Mouse (Mus musculus) forebrain, embryonic 13.5 days (tissue): ENCODE results near the gene Ndrg2. TPM values are rescaled to one million over a fixed set of nuclear protein-coding genes. Genes with fewer than 3 reads are reported as not detected.
"Not testable (repeated sequence)": the region's sequence is repeated elsewhere in the genome, so short reads cannot be mapped to it uniquely, and the experiment has no call there.

ENCODE experiments used
- ATAC-seq: fragments of 200-750 bp; cut with Nextera tagmentation; 2 replicates; pipeline ENCODE4 v1.8.0; 2017
- H3K27ac ChIP-seq: fragments of 300-500 bp; sonication (generic); 2 replicates; pipeline ENCODE4 v1.5.1; 2015; ENCODE audit warnings: inconsistent platforms, mild to moderate bottlenecking, moderate library complexity
- H3K27me3 ChIP-seq: fragments of 300-500 bp; sonication (generic); 2 replicates; pipeline ENCODE4 v1.6.1; 2015; ENCODE audit warnings: mild to moderate bottlenecking, inconsistent platforms
- H3K36me3 ChIP-seq: fragments of 300-500 bp; sonication (generic); 2 replicates; pipeline ENCODE4 v1.6.1; 2015; ENCODE audit warnings: mild to moderate bottlenecking, inconsistent platforms; ENCODE audit not compliant: poor library complexity, severe bottlenecking
- H3K4me1 ChIP-seq: fragments of 300-500 bp; sonication (generic); 2 replicates; pipeline ENCODE4 v1.6.1; 2015; ENCODE audit warnings: inconsistent platforms
- H3K4me2 ChIP-seq: fragments of 300-500 bp; sonication (generic); 2 replicates; pipeline ENCODE4 v1.6.1; 2015; ENCODE audit warnings: inconsistent platforms, mild to moderate bottlenecking, moderate library complexity
- H3K4me3 ChIP-seq: fragments of 300-500 bp; sonication (generic); 2 replicates; pipeline ENCODE4 v1.5.1; 2015; ENCODE audit warnings: mild to moderate bottlenecking, inconsistent platforms
- H3K9ac ChIP-seq: fragments of 300-500 bp; sonication (generic); 2 replicates; pipeline ENCODE4 v1.6.1; 2015; ENCODE audit warnings: mild to moderate bottlenecking, inconsistent platforms
- H3K9me3 ChIP-seq: fragments of 300-500 bp; sonication (generic); replicated peaks from 2 replicates; pipeline ENCODE4 v1.6.1; 2016; ENCODE audit warnings: inconsistent platforms
- WGBS: fragments of 180-500 bp; shearing (Covaris S2); methylation state at CpG from one replicate; pipeline ENCODE4 v1.1.7; 2015; 5-methylcytosine and 5-hydroxymethylcytosine counted together
- polyA plus RNA-seq: library from polyadenylated mRNA; unstranded; fragments of >200 nt; fragmentation: Nextera tagmentation; extraction: Ambion mirVana; gene quantifications from 2 replicates; pipeline ENCODE4 v1.2.1, GENCODE M21; 2015

The Ndrg2 gene
- polyA plus RNA-seq, 1 experiment from 2014 or later = 99.0 TPM

DNA sequence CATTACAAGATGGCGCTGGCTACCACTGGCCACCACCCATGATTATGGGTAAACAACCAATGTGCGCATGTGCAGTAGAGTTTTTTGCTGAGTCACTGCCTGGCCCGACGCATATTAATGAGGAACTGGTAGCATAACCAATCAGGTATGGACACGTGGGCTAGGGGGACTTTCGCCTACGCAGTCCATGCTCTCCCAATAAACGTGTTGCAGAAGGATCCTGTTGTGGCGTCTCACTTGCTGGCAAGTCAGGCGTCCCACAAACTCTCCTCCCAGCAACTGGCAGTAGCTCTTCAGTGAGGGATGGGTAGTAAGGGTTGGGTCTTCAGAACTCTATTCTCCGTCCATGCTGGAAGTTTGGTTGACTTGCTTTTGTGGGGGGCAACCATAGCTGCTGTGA lies 13.0 kb upstream of the Ndrg2 start:
- H3K9ac ChIP-seq, H3K4me3 ChIP-seq, H3K36me3 ChIP-seq, H3K4me2 ChIP-seq, ATAC-seq, H3K27me3 ChIP-seq, H3K27ac ChIP-seq, H3K9me3 ChIP-seq: not testable (repeated sequence)
- H3K4me1 ChIP-seq = peaks cover 11% of the 10 kb centered on the region
- 92% methylated on average over 11 of the region's 11 CpGs for WGBS

- 81% methylated on average over 4 of the region's 4 CpGs for WGBS
- no peak overlapping the region for H3K9ac ChIP-seq
- no peak overlapping the region for H3K4me2 ChIP-seq
- no peaks in the 10 kb centered on the region for H3K9me3 ChIP-seq
- ATAC-seq = no peak
- no peak overlapping the region for H3K27ac ChIP-seq
- peaks cover 9% of the 10 kb centered on the region for H3K4me1 ChIP-seq
- no peak overlapping the region for H3K4me3 ChIP-seq
- H3K36me3 ChIP-seq = no peaks in the 10 kb centered on the region
- H3K27me3 ChIP-seq = no peaks in the 10 kb centered on the region
These were observed 9.5 kb upstream of the Ndrg2 start for GRCm38 (mm10) chr14:51923492-51923891.

DNA sequence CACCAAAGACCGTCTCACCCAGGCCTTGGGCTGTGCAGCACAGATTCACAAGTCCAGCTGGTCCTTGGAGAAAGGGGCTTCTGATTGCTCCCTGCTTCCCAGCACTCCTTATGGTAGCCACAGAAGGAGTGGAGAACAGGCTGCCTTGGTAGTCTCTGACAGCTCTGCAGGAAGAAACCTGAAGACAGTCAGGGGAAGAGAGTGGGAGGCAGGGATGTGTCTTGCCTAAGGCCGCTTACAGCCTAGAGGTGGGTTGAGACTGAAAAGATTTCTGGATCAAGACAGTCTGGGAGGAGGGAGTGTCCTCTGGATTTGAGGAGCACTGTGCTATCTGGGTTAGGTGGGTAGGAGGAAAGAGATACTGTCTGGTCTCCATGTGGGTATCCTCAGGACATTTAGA lies 9.0 kb upstream of the Ndrg2 start:
- WGBS = 90% methylated on average over 2 of the region's 2 CpGs
- H3K4me3 ChIP-seq = no peak overlapping the region

GRCm38 (mm10) chr14:51922571-51922865 lies 8.6 kb upstream of the Ndrg2 start, which contains the start of gene Rnase13:
Gene Rnase13 (minus strand): TSS chr14:51922773.
- Histone ChIP-seq H3K4me3 (no peak within 1 kb of the TSS), H3K9ac (no peak within 1 kb of the TSS), H3K4me2 (no peak within 1 kb of the TSS), H3K27ac (no peak within 1 kb of the TSS), H3K27me3 (no peaks in the 10 kb centered on the region), H3K9me3 (no peaks in the 10 kb centered on the region), H3K4me1 (peaks cover 9% of the 10 kb centered on the region), H3K36me3 (no peaks in the 10 kb centered on the region)
- ATAC-seq = no peak
- WGBS = 79% methylated on average over 7 of the region's 7 CpGs

More for the DNA sequence above, 9.0 kb upstream of the Ndrg2 start:
- no peak overlapping the region for H3K4me2 ChIP-seq
- no peak overlapping the region for H3K27ac ChIP-seq
- H3K36me3 ChIP-seq = no peaks in the 10 kb centered on the region
- H3K9me3 ChIP-seq = no peaks in the 10 kb centered on the region
- H3K9ac ChIP-seq = no peak overlapping the region
- H3K27me3 ChIP-seq = no peaks in the 10 kb centered on the region
- ATAC-seq = no peak
- peaks cover 9% of the 10 kb centered on the region for H3K4me1 ChIP-seq

DNA sequence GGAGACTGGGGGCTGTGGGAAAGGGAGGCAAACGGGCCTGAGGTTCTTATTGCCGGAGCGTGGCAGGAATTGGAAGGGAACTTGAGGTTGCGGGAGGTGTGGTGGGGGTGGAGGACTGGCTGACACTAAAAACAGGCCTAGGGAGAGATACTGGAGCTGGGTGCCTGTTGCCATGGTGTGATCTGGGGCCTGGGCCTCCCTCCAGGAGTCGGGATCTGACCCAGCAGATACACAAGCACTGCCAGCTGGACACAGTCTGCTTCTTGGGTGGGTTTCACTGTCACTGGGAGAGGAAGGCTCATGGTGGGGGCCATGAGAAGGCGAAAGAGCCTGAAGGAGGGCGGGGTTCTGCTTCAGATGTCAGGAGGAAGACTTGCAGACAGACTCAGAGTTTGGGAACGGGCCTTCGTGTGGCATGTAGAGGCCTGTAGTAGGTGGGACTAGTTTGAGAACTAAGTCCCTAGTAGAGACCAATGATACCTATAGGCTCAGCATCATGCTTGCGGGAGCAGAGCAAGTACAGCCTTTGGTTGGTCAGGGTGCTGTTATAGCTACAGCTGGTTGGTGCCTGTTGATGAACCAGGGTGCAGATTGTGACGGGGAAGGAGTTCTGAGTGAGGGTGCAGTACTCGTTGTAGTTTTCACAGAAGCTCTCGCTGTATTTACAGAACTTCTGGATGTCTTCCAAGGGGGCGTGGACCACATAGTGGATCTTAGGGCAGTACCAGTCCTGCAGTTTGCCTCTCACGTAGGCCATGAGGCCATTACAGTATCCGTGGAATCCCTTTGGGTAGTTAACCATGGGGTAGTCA lies 8.0 kb upstream of the Ndrg2 start:
- Histone ChIP-seq H3K4me1 (peaks cover 9% of the 10 kb centered on the region), H3K4me3 (no peak overlapping the region), H3K4me2 (no peak overlapping the region), H3K36me3 (no peaks in the 10 kb centered on the region), H3K9me3 (no peaks in the 10 kb centered on the region), H3K9ac (no peak overlapping the region), H3K27me3 (no peaks in the 10 kb centered on the region), H3K27ac (no peak overlapping the region)
- ATAC-seq = peak; percentile 50; the same call in 1 of the 2 replicates
- WGBS = 82% methylated on average over 16 of the region's 16 CpGs

DNA sequence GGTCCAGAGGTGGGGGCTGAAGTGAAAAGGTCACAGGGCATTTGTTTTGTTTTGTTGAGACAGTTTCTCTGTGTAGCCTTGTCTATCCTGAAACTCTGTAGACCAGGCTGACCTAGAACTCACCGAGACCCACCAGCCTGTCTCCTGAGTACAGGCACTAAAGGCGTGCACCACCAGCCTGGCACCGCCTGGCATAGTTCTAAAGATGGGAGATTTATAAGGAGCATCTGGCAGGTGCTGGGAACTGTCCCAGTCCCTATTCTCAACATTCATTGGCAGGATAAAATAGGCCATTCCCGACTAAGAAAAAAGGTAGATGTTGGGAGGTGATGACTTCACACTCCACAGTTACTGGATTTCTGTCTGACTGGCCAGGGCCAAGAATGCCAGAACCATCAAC lies 5.0 kb upstream of the Ndrg2 start:
- Histone ChIP-seq H3K9me3 (no peaks in the 10 kb centered on the region), H3K4me2 (no peak overlapping the region), H3K9ac (no peak overlapping the region), H3K27ac (no peak overlapping the region), H3K4me1 (peaks cover 18% of the 10 kb centered on the region), H3K36me3 (no peaks in the 10 kb centered on the region), H3K27me3 (no peaks in the 10 kb centered on the region), H3K4me3 (no peak overlapping the region)
- ATAC-seq = no peak
- 90% methylated on average over 4 of the region's 4 CpGs for WGBS

DNA sequence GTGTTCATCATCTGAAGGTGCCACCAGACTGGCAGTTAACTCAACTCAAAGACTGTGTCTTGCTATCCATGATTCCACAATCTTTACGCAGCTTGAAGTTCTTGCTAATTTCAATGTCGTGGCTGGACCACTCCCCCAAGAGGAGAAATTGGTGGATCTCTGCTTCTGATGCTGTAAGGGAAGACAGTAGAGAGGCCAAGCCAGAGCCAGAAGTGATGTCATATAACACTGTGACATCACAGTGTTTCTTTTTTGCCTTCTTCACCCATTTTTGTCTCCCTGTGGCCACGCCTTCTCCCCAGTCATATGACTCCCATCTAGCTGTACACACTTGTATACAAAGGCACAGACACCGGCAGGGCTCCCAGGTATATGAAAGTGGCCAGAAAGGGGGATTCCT lies 4.2 kb upstream of the Ndrg2 start, which contains the start of gene Tppp2:
Gene Tppp2 (plus strand): TSS at position 301 of the 400 bp plus-strand sequence.
- 96% methylated on average over 4 of the region's 4 CpGs for WGBS
- no peak within 1 kb of the TSS for H3K4me2 ChIP-seq
- ATAC-seq = no peak
- H3K4me3 ChIP-seq = no peak within 1 kb of the TSS
- no peak within 1 kb of the TSS for H3K9ac ChIP-seq
- no peaks in the 10 kb centered on the region for H3K27me3 ChIP-seq
- peaks cover 23% of the 10 kb centered on the region for H3K4me1 ChIP-seq
- H3K27ac ChIP-seq = no peak within 1 kb of the TSS
- no peaks in the 10 kb centered on the region for H3K36me3 ChIP-seq
- H3K9me3 ChIP-seq = no peaks in the 10 kb centered on the region

- Histone ChIP-seq H3K36me3 (no peaks in the 10 kb centered on the region), H3K27me3 (0 out of 2 replicates have a peak, but pooled peaks cover 3% of the 10 kb centered on the region), H3K4me2 (no peak overlapping the region), H3K4me1 (peaks cover 17% of the 10 kb centered on the region), H3K4me3 (no peak overlapping the region), H3K9ac (no peak overlapping the region), H3K27ac (no peak overlapping the region), H3K9me3 (no peaks in the 10 kb centered on the region)
- WGBS = 94% methylated on average over 4 of the region's 4 CpGs
- no peak for ATAC-seq
These were observed 2.6 kb upstream of the Ndrg2 start for GRCm38 (mm10) chr14:51916539-51916938.

GRCm38 (mm10) chr14:51915030-51915429 lies 1.1 kb upstream of the Ndrg2 start:
- no peak overlapping the region for H3K4me3 ChIP-seq
- peak overlapping the region; percentile 86; the same call in 1 of the 2 replicates for H3K4me2 ChIP-seq
- H3K36me3 ChIP-seq = no peaks in the 10 kb centered on the region
- H3K9ac ChIP-seq = no peak overlapping the region
- peak overlapping the region; percentile 89 for H3K27ac ChIP-seq
- 23% methylated on average over 3 of the region's 3 CpGs for WGBS
- peaks cover 17% of the 10 kb centered on the region for H3K4me1 ChIP-seq
- no peaks in the 10 kb centered on the region for H3K9me3 ChIP-seq
- no peak for ATAC-seq
- H3K27me3 ChIP-seq = 0 out of 2 replicates have a peak, but pooled peaks cover 3% of the 10 kb centered on the region

DNA sequence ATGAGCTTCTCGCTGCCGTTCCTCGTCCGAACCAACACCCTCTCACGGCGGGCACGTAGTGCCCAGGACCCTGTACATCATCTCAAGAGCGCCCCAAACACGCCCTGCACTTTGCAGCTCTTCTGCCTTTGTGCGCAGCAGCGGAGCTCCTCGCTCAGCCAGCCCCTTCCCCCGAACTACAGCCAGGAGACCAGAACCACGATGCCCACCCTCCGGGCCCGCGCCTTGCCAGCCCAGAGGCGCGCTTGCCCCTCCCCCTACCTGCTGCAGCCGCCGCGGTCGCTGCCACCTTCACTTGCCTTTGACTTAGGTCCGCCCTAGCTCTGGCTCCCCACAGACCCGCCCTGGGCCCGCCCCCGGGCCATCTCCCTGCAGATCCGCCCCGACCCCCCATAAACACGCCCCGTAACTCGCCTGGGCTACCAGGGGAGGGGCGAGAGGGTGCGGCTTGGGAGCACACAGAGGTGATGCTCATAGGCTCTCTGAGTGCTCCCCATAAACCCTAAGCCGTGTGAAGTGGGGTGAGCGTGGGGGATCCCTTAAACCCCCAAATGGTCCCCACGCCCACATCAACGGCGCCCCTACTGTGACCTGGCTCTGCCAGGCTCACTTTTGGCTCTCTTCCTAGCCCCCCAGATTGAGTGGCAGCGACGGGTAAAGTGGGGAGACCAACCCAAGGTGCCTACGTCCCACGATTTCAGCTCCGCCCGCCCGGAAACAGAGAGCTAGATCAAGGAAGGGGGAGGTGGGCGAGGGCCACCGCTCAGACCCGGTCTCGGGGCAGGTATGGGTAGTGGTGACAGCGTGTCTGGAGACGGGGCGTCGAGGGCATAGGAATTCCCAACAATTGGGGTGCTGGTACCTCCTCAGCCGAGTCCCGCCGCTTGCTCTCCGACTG lies 647 bp downstream of the Ndrg2 start:
- Histone ChIP-seq H3K9me3 (no peaks in the 10 kb centered on the region), H3K4me2 (peak overlapping the region; percentile 86), H3K27ac (peak overlapping the region; percentile 89), H3K9ac (peak overlapping the region; percentile 68), H3K36me3 (peaks cover 10% of the 10 kb centered on the region; the same call in 1 of the 2 replicates), H3K4me3 (peak overlapping the region; percentile 51), H3K27me3 (0 out of 2 replicates have a peak, but pooled peaks cover 3% of the 10 kb centered on the region), H3K4me1 (peaks cover 17% of the 10 kb centered on the region)
- WGBS = under 1% methylated on average over 55 of the region's 58 CpGs
- peak; percentile 81 for ATAC-seq

DNA sequence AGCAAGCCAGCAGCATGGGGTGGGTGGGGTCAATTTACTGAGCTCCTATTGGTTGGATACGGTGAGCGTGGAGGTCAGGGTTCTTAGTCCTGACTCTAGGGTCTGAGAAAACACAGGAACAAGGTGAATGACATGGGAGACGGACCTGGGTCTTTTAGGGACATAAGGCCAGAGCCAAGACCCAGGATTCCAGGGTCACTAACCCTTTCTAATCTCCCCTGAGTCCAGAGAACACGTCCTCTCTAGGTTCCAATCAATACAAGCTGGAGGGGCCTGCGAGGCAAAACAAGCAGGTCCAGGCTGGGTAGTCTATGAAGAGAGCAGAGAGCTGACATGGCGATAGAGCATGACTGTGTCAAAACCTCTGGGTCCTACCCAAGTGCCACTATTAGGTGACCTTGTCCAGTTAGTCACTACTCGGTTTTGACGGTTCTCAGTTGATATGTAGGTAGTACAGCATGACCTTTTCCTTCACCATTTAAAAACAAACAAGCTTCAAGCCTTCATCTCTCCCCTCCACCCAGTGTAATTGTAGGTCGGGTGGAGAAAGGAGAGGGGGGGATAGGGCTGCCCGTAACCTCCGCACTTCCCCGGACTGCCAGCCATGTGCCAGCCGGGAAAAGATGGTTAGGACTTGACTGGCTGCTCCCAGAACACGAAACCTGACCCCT lies 1.4 kb downstream of the Ndrg2 start:
- Histone ChIP-seq H3K4me1 (peaks cover 17% of the 10 kb centered on the region), H3K9ac (peak overlapping the region; percentile 68), H3K4me3 (peak overlapping the region; percentile 51), H3K9me3 (no peaks in the 10 kb centered on the region), H3K4me2 (peak overlapping the region; percentile 86), H3K36me3 (peaks cover 10% of the 10 kb centered on the region; the same call in 1 of the 2 replicates), H3K27ac (peak overlapping the region; percentile 89), H3K27me3 (0 out of 2 replicates have a peak, but pooled peaks cover 3% of the 10 kb centered on the region)
- ATAC-seq = peak; percentile 29
- 10% methylated on average over 14 of the region's 14 CpGs for WGBS
